Mouse (Mus musculus) frontal cortex, postnatal 25 days (tissue): ENCODE results near the gene Ninl.

ENCODE experiments used
- DNase-seq, 2 experiments: peaks; one replicate each; pipeline ENCODE4 v3.0.0; 2022; ENCODE audit warnings: low spot score in 2 of 2

The Ninl gene

DNA sequence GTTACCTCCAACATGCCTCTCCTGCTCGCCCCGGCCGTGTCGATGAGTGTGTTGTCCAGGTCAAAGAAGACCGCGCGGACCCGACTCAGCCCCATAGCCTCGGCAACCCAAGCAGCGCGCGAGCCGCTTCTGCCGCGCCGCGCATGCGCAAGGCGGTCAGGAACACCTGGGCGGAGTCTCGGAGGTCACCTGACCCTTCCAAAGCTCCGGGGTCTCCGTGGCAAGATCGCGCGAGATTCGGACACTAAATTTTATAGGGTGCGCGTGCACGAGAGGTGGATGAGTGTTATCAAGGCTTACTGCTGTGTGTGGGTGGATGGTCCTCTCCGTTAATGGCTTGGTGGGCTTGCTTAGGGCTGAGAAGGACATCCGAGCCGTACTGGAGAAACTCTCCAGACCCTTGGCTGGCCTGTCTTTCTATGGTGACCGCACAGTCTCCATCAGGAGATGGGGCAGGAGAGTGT is at the start of gene Ninl, which contains the start of gene Nanp:
Gene Ninl (minus strand): TSS at position 151 of the 464 bp plus-strand sequence.
Gene Nanp (minus strand): TSS at position 167 of the 464 bp plus-strand sequence.
- peak; percentile 78 to 89 for DNase-seq

DNA sequence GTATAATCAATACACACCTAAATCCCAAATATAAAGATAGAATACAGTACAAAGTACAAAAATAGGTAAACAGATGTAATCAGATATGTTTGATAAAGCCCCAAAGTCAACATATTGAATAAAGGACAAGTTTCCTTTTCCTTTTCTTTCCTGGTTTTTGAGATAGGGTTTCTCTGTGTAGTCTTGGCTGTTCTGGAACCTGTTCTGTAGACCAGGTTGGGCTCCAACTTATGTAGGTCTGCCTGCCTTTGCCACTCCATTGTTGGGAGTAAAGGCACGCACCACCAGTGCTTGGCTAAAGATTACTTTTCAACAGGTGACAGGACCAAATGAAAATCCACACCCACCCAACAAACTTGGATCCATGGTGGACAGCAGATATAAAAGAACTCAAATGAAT is 17.5 kb upstream of the Ninl start:
- no peak for DNase-seq

DNA sequence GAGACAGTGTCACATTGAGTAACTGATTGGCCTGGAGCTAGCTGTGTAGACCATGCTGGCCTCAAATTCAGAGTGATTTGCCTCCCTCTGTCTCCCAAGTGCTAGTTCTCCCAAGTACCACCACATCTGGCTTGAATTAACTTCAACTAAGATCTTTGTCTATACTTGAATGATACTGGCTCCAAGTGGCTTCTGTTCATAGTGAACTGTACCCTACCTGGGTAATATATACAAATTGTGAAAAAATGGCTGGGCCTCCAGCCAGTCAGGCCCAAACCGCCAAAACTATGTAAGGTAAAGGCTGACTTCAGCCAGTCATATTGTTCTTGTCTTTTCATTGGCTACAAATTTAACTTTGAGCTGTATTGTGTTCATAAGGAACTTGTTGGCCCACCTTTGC is 1.2 kb upstream of the Ninl start:
- no peak for DNase-seq

DNA sequence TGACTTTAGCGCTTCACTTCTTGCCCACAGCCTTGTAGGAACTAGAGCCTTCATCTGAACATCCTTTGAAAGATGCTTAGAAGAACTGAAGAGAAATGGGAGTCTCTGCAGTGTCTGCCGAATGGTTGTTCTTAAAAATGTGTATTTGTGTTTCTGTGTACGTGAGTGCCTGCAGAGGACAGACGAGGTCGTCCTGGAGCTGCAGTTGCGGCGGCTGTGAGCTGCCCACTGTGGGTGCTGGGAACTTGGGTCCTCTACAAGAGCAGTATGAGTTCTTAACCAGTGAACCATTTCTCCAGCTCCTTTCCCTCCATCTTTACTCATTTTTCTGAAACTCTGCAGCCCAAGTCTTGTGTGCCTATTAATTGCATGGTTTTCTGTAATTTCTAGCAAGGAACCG is 544 bp upstream of the Ninl start:
- DNase-seq: no peak

DNA sequence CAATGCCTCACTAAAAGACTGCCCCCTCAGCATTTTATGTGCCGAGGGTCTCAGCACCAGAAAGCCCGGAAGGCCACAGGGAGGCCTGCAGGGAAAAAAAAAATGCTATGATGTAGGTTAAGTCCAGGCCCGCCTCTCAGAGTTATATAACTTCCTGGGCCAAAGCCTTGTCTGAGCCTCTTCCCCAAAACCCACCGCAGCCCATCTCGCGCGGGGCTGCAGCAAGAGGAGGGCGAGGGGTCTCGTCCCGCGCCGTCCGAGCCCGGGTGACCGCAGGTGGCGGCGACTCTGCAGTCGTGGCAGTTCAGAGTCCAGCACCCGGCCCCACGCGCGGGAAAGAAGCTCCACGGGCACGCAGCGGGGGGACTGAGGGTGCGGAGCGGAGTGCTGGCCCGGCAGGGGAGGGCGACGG is 365 bp downstream of the Ninl start:
- peak in 1 of 2 experiments; percentile 23 for DNase-seq

DNA sequence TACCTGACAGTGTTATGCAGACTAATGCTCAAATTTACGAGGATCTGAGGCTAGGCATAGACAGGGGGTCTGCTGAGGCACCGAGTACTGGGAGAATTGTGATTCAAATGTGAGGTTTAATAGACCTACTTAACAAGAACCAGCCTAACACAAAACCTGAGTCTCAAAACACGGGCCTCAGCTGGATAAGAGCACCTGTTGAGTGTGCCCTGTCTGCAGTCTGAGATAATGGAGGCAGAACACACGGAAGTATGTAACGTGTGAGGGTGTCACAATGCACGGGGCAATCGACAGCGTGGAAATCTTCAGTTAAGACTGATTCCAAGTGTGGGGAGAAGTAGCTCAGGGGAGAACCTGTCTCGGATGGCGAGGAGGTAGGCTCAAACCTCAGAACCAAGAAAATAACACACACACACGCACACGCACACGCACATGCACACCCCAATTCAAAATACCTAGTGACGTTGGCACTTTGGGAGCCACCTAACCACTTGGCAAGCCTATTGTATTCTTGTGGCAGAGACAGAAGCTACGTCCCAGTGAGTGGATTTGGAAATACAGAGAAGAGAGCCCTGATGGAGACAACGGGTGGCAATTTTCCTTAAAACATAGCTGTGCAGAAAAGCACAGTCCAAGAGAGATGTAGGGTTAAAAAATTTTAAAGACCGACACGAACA is 1.2 kb downstream of the Ninl start:
- no peak for DNase-seq

DNA sequence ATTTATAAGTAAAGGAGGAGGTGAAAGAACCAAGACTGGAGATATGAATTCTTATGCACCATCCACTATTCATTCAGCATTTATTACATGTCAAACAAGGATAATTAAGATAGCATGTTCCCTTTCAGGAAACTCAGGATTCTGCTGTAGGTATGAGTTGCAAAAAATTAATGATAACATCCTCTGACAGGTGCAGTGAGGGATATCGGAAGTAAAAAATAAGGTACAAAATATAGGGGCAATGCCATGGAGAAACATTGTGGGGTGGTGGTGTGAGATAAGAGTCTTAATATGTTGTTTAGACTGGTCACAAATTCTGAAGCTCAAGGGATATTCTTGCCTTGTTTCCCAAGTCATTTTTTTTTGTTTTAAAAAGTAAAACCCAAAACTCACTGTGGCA is 1.9 kb downstream of the Ninl start:
- DNase-seq: no peak

DNA sequence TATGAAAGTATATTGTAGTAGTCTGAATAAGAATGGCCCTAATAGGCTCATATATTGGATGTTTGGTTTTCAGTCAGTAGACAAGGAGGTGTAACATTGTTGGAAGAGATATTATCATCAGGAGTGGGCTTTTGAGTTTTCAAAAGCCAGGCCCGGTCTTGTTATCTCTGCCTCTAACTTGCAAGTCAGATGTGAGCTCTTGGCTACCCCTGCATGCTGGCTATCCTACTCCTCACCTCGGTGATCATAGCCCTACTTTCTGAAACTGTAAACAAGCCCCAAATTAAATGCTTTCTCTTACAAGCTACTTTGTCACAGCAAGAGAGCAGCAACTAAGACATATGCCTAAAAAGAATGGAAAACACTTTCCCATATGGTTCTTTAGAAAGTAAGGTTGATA is 2.5 kb downstream of the Ninl start:
- no peak for DNase-seq

DNA sequence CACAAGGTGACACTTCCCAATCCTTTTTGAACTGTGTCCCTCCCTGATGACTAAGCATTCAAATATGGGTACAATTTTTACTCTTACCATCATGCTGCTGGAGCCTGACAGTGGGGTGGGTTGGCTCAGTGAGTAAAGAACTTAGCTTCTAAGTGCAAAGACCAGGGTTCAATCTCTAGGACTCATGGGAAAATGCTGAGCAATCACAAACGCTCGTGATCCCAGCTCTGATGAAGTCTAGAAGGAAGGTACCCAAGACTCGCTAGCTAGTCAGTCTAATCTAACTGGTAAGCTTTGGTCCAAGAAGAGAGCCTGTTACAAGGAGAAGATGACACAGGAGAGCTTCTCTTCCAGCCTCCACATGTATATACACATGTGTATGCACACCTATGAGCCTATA is 4.7 kb downstream of the Ninl start:
- no peak for DNase-seq

DNA sequence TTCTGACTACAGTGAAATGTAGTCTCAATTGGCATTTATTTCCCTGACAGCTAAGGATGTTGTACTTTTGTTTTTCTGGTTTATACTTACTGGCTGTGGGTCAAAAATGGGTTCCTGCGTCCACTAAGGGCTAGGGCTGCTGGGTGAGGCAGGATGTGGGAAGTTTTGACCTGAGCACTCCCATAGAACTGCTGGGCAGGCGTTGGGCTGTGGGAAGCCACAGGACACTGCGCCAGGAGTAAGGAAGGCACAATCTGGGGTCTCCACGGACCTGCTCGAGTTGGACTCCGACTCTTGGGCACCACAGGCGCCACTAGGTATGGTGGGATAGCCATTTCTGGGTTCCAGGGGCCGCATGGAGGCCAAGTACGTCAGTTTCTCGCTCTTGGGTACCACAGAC is 18.0 kb downstream of the Ninl start:
- DNase-seq: no peak

DNA sequence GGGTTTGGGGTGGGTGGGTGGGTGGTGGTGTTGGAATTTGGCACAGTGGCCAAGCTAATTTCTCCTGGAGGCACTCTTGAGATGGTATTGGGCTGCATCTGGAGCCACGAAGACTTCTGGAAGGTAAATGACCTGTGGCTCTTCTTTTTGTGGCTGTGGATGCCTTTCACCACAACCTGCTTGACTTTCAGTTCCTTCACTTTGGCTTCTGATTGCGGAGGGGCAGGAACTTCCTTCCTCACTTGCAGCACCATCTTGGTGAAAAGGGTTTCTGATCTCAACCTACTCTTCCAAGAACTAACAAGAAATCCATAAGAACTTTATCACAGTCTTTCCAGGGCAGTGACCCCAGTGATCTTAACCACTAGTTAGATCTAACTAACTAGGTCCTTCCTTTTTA is 23.9 kb downstream of the Ninl start:
- DNase-seq: no peak

DNA sequence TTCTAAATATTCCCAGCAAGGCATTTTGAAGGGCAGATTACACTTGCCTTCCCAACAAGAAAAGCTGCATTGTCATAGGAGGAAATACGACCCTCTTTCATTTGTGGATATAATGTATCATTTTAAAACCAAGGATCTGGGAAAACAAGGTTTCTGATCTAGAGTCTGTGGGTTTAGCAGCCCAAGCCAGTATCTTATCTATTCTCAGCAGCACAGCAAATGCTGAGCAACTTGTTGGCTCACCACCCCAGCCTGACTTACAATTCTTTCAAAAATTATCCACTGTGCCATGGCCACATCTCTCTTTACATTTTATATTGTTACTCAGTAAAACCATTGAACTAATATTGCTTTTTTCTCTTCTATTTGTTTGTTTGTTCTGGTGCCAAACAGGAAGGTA is 27.9 kb downstream of the Ninl start:
- DNase-seq: no peak

DNA sequence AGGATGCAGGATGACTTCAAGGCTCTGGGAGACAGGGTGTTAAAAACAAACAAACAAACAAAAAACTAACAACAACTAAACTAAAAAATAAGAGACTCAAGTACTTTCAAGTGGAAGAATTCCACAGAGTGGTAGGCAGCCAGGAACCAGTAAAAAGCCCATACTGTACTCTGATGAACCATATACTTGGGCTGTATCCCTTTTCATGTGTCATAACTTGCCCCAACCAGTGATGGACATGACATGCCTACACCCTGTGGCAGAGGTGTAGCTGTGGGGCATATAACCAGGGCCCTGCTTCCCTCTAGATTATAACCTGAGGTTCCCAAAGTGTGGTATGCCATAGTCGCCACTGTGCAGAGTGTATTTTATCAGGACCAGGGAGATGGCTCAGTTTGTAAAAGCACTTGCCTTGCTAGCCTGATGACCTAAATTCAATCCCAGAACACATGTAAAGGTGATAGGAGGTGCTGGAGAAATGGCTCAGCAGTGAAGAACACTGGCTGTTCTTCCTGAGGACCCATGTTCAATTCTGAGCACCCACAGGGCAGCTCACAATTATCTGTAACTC is 29.6 kb downstream of the Ninl start:
- no peak for DNase-seq

DNA sequence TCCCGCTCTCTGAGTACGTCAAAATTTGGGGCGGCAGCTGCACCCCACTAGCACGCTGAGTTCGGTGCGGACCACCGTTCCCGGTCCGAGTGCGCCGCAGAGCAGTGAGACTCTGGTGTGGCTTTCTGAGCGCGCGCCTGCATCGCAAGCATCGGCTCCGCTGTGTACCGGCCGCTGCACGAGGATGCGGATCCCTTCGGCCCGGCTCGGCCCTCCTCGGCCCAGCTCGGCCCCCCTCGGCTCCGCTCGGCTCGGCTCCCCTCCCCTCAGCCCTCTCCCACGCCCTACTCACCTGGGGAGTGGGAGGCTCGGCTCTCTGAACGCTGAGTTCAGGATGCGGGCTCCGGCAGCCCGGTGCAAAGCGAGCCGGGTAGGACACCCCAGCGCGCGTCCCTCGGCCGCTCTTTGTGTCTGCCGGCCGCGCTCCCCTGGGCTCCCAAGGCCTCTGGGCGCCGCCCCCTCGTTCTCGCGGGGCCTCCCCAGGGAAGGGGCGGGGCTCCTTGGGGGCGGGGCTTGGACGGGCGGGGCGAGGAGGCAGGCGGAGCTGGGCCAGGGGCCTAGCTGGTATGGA is 30.2 kb downstream of the Ninl start:
- peak; percentile 54 to 61 for DNase-seq

DNA sequence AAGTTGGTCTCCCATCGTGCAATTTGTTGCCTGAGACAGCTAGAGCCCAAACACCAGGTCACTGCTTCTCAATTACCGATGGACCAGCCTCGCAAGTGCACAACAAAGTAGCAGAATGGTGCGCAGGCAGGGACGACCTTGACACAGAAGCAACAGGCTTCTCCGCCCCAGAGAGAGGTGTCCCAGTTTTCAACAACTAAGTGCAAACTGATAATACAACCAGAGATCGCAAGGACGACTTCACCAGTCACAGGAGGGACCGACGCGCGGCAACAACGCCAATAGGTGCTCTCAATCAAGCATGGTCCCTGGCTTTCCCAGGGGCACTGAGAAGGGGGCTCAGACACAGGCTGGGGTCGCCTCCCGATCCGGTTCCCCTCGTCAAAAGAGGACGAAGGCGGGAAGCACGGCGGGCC is 30.7 kb downstream of the Ninl start:
- DNase-seq: no peak

DNA sequence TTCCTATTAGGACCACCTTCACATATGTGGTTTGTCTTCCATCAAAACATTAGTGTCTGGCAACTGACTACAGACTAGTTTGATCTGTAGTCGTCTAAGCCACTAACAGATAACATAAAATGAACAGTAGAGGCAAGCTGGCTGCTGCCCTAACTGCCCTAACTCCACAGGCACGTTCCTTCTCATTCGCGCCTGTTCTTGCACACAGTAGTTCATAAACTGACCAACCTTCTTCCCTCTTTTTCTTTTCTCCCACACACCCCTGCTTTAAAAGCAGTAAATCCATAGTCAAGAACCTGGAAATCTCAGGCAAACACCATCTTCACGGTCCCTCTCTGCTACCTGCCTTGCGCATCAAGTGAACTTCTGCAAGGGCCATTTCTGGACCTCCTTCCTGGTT is 31.2 kb downstream of the Ninl start:
- DNase-seq: no peak

DNA sequence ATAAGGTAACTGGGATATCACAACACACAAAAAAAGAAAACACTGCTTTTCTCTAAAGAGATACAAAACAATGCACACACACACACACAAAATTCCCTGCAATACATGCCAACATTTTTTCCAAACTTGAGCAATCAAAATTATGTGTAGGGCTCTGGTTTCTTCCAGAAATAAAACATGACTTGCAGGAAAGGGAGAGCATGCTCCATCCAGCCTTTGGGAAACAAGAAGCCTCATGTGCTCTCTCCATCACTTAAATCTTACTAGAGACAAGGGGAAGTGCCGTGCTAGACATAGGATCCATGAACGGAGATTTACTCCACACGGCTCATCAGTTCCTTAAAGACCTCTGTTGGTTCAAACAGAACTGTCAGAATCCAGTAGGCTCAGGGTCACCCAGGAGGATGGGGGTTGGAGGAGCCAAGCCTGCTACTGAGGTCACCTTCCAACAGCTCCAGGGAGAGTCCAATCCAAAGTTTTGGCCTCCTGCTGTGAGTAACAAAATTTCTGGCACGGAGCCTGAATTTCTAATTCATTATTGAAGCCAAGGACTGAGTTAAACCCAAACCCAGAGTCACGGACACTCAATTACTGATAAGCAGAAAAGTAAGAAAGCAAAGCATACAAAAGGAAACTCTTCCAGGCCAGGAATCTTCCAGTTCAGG is 32.8 kb downstream of the Ninl start:
- no peak for DNase-seq

DNA sequence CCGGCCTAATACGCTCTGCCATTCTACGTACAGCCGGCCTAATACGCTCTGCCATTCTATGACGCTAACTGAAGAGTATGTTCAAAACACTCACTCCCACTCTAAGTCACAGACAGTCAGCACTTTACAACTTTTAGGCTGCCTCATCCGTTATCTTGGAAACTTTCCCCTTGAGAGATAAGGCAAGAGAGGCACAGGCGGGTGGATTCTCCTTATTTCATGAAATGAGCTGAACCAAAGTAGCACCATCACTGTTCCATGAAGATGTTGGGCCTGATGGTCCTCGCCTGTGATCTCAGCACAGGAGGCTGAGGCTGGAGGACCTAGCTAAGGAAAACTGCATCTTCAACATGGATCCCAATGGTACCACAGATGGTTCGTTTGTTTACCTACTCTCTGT is 34.8 kb downstream of the Ninl start:
- DNase-seq: no peak

DNA sequence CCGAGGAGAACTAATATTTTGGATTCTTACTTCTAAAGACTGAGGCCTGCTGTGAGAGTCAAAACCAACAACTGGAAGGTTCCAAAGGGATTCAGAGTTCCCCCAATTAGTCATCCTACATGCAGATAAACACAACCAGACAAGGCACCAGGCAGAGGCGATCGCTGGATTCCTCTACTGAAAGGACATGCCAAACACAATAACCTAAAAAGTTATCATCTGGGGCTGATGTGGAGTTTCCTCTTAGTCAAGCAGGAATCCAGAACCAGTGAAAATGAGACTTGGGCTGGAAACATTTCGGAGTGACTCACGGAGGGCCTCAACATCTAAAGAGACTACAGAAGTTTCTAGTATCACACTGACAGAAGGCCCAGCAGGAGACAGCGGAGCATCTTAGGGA is 35.4 kb downstream of the Ninl start:
- no peak for DNase-seq

DNA sequence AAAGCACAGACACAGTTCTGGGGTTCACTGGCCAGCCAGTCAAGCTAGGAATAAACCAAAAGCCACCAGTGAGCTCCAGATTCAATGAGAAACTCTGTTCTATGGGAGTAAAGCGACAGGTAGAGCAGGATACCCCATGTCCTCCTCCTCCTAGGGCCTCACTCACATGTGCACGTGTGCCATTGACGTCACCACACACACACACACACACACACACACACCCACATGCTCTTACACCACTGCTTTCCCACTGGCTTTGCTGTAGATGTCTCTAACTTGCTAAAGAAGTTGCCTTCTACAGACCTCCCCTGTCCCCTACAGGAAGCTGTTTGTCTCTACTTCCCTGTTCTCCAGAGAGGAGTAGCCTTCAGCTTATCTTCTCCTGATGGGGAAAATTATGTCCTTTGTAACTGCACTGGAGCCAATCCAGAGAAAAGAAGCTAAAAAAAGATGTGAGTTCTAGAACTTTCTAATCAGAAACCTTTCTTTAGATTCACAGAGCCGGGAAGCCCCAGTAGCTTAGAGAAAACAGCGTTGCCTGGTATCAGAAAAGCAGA is 37.5 kb downstream of the Ninl start:
- DNase-seq: no peak

DNA sequence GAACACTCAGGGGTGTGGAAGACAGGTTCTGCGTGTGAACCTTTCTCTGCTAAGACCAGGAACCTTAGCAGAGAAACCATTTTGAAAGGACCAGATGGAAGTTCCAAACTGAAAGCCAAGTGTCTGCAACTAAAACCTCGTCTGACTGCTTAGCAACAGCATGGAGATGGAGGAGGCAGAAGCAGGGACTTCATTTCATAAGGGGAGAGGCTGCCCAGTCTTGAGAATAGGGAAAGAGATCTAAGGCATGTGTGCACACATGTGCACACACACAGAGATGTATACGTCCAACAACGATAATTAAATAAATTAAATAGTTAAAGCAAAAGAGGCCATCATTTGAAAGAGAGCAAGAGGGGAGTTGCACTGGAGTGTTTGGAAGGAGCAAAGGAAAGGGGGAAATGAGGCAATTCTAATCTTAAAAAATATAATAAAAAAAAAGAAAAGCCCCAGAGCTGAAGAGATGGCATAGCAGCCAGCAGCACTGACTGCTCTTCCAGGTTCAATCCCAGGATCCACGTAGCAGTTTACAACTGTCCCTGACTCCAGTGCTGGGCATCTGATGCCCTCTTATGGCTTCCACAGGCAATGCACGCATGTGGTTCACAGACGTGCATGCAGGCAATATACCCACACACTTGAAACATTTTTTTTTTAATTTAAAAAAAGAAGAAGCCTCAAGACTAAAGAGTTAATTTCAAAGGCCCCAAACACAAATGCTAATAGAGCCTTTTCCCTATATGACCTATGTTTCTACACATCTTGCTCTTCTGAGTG is 38.6 kb downstream of the Ninl start:
- peak; percentile 43 to 45 for DNase-seq

DNA sequence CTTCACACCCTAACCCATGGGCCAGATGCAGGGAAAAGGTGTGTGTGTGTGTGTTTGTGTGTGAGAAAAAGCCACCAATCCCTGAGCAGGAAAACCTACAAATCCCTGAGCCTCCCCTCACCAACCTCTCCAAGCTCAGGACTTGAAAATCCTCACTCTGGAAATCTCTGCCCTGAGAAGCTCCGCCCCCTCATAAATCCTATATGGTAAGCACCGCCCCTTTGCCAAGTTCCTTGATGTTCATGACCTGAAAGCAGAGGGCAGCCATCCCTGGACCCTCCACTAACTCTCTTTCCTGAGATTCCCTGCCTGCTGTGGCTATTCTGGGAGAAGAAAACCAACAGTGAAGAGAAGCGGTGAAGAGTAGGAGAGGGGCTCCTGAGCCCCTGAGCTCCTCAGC is 40.2 kb downstream of the Ninl start:
- DNase-seq: no peak
